Mouse (Mus musculus) stomach, postnatal 0 days (tissue): Measurements from ENCODE around the gene Spg20.

Source experiments
- CTCF ChIP-seq: IDR thresholded peaks from 2 replicates; pipeline ENCODE4 v1.5.1; 2016; ENCODE audit warnings: antibody characterized with exemption, low read depth, mild to moderate bottlenecking, moderate library complexity
- EP300 ChIP-seq: optimal IDR thresholded peaks from 2 replicates; pipeline ENCODE3; 2016; ENCODE audit warnings: antibody characterized with exemption

- TF ChIP-seq CTCF (no peak), EP300 (no peak)
Observed at GRCm38 (mm10) chr3:55154163-55154562, 42.3 kb downstream of the Spg20 start.
